Mouse (Mus musculus) adrenal gland, postnatal 4 days (tissue): Measurements from ENCODE around the gene Gm10803. TPM values are rescaled to one million over a fixed set of nuclear protein-coding genes. Genes with fewer than 3 reads are reported as not detected.

ENCODE experiments used
- DNase-seq, 2 experiments: peaks; one replicate each; pipeline ENCODE4 v3.0.0; 2021 to 2022; ENCODE audit warnings: low spot score in 2 of 2, mixed read lengths in 2 of 2
- total RNA-seq, 2 experiments: library from RNA; stranded (reverse); gene quantifications; 2 replicates each; pipeline ENCODE4 v1.2.3; 2021

Gene Gm10803
- total RNA-seq, 2 experiments from 2014 or later = not detected

- DNase-seq = no peak
Measured at GRCm38 (mm10) chr2:93591706-93592105, 31.3 kb downstream of the Gm10803 start.

GRCm38 (mm10) chr2:93592164-93592790, 31.9 kb downstream of the Gm10803 start:
- no peak for DNase-seq

DNA sequence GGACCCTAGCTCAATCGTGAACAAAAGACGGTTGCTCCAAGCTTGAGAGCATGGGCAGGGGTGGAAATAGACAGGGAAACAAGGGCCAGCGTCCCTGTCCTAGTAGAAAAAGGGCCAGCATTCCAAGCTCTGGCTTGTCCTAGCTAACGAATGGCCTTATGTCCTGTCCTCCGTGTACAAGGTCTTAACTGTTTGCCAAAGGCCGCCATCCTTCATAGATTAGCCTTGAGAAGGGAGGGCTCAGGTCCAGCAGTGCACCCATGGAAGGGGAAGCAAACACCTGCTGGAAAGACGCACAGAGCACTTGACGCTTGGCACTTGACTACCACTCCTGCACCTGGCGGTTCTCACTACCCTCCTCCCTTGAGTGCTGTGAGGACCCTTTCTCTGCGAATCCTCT, 32.8 kb downstream of the Gm10803 start:
- no peak for DNase-seq

DNA sequence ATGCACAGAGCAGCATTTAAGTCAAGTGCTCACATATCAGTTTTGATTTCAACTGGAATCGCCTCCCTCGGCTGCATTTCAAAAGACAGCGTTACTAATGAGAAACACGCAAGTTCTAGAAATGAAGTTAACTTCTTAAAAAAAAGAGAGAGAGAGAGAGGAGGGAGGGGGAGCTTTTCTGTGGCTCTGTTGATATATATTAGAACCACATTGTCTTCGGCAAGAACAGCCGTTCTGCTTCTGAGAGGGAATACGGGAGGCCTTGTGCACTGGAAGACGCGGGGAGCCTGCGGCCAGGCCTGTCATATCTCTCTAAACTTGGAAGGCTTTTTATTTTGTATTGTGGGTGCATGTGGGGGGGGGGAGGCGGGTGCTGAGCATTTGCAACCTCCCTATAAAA, 36.8 kb downstream of the Gm10803 start:
- DNase-seq = no peak

GRCm38 (mm10) chr2:93599731-93600130, 39.4 kb downstream of the Gm10803 start:
- DNase-seq = no peak

DNA sequence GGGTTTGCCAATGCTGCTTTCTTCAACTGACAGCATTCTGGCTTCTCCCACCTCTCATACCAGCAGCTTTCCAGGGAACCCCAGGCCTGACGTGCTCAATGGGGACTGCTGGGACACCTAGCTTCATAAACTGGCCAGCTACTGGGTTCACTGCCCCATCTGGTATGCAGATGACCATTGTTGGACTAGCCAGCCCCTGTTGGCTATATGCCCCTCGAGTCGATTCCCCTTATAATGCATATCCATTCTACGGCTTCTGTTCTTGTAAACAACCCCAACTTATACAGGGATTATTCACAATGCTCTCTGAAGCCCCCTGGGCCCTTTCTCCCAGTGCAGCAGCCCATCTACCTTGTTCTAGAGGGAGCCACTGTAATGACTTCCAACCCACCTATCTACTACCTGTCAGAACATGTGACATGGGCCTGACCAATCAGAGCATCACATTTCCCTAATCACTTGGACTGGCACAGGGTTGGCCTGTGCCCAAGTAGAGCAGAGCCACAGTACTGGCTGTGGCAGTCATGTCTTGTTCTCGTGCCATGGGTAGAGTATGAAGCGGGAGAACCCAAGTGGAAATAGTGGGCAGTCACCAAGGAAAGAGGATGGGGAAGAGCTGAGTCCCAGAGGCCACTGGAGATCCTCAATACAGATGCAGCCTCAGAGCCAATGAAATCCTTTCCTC, 44.4 kb downstream of the Gm10803 start:
- no peak for DNase-seq

GRCm38 (mm10) chr2:93608800-93609199, 48.4 kb downstream of the Gm10803 start:
- DNase-seq = no peak

- no peak for DNase-seq
Measured at GRCm38 (mm10) chr2:93613020-93613419, 52.7 kb downstream of the Gm10803 start.

Other genes with a start within 250 kb of the Gm10803 start
- 10 to 100 TPM; 94.2 to 94.6 TPM for gene Tspan18, start 226.1 kb upstream of the Gm10803 start, total RNA-seq
- 10 to 100 TPM; 68.7 to 73.7 TPM for gene Cd82, start 97.4 kb upstream of the Gm10803 start, total RNA-seq
- gene Alx4, start 81.8 kb downstream of the Gm10803 start, total RNA-seq = 1 to 10 TPM; 1.0 to 1.2 TPM